Mouse (Mus musculus) frontal cortex, adult (tissue): ENCODE measurements at regions not wholly inside any gene's neighbourhood (a gene's known extent, or its start where the extent isn't known, plus 50 kb on each side); places are given as distances from the start of the nearest gene placed in this dataset.

ENCODE experiments used
- ATAC-seq: cut with Nextera tagmentation; 2 replicates; pipeline ENCODE4 v1.9.2; 2017; ENCODE audit warnings: mild to moderate bottlenecking, moderate library complexity, mixed read lengths; ENCODE audit not compliant: low TSS enrichment

- peak; percentile 100 for ATAC-seq
These were observed 81.4 kb downstream of the Fscb start for GRCm38 (mm10) chr12:64393106-64393505.

GRCm38 (mm10) chr12:64389766-64390445 is 84.6 kb downstream of the Fscb start:
- ATAC-seq: no peak

- no peak for ATAC-seq
These were observed 109.5 kb downstream of the Fscb start for GRCm38 (mm10) chr12:64364941-64365340.

- ATAC-seq: no peak
These were observed 112.8 kb downstream of the Fscb start for GRCm38 (mm10) chr12:64361592-64362116.

GRCm38 (mm10) chr12:64360698-64361097 is 113.8 kb downstream of the Fscb start:
- no peak for ATAC-seq

- ATAC-seq: no peak
These were observed 130.7 kb downstream of the Fscb start for GRCm38 (mm10) chr12:64343745-64344144.

- ATAC-seq: no peak
These were observed 139.3 kb downstream of the Fscb start for GRCm38 (mm10) chr12:64335167-64335566.
